Mouse (Mus musculus): Measurements from ENCODE around the gene Vmn1r19. TPM values are rescaled to one million over a fixed set of nuclear protein-coding genes. Genes with fewer than 3 reads are reported as not detected.
"Not testable (repeated sequence)": the region's sequence is repeated elsewhere in the genome, so short reads cannot be mapped to it uniquely, and the experiment has no call there.

The Vmn1r19 gene
- polyA plus RNA-seq (2015; fragmentation: Nextera tagmentation; extraction: Ambion mirVana) = not detected in 2 replicates

DNA sequence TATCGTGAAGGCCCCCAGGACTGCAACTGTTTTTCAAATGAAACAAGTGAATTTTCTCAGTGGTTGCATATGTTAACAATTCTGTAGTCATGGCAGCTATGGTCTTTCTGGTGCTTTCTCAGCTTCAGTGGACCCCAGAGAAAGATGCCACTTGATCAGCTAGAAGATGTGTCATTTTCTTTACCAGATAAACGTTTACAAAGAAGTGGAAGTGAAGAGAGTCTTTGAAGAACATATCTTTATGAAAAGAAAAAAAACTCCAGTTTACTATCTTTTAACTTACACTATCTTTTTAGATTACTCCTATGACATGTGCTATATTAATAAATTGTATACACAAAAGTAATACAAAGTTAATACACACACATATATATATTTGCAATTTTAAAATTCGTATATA is at the start of gene Vmn1r19:
TSS of gene Vmn1r19 (plus strand) at position 301 of the 400 bp plus-strand sequence.
- not testable (repeated sequence) for ATAC-seq; H3K9ac ChIP-seq; H3K9me3 ChIP-seq; H3K4me2 ChIP-seq (replicated peaks); H3K36me3 ChIP-seq; H3K27ac ChIP-seq; H3K27me3 ChIP-seq (replicated peaks); H3K4me1 ChIP-seq (replicated peaks); H3K4me3 ChIP-seq (replicated peaks)
- WGBS = 66% methylated on average over 3 of the region's 3 CpGs

DNA sequence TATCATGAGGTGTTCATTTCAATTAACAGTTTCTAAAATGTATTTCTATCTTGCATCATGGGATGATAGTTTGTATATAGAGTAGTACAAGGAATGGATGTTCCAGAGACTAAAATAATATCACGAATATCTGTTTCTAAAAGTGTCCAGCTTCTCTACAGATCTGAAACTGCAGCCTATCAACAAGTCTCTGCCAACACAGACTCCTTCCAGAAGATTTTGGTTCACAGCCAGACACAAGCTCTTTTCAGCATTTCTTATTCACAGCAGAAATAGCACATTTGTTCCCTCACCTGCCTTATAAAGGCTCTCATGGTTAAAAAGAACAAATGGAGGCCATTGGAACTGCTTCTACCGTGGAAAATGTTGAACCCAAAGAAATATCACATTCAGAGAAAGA is 46.7 kb upstream of the Vmn1r19 start:
- H3K9me3 ChIP-seq = no peaks in the 10 kb centered on the region
- no peaks in the 10 kb centered on the region for H3K4me1 ChIP-seq (replicated peaks)
- no peaks in the 10 kb centered on the region for H3K36me3 ChIP-seq
- H3K4me3 ChIP-seq (replicated peaks) = no peak overlapping the region
- 83% methylated on average over 2 of the region's 2 CpGs for WGBS
- H3K27ac ChIP-seq = no peak overlapping the region
- no peak overlapping the region for H3K9ac ChIP-seq
- H3K27me3 ChIP-seq (replicated peaks) = no peaks in the 10 kb centered on the region
- no peak for ATAC-seq
- H3K4me2 ChIP-seq (replicated peaks) = no peak overlapping the region

DNA sequence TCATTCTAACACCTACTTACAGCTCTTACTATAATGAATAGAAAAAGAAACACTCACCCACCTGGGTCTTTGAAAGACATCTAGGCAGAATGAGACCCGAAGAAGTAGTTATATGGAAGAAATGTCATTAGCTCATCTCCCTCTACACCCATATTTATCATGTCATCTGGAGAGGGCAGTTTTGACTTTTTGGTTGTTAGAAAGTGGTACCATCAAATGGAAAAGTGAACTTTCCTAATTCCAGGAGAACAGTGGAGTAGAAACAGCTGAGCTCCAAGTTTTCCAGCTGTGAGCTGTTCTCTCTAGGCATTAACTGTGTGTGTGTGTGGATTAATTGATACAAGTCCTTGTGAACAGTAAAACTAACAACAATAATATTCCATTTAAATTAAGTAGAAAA is 40.0 kb upstream of the Vmn1r19 start, which contains the start of gene Vmn1r17:
TSS of gene Vmn1r17 (minus strand) at position 101 of the 400 bp plus-strand sequence.
- 87% methylated on average over 1 of the region's 1 CpGs for WGBS
- H3K27me3 ChIP-seq (replicated peaks) = no peaks in the 10 kb centered on the region
- H3K4me2 ChIP-seq (replicated peaks) = no peak within 1 kb of the TSS
- no peak for ATAC-seq
- no peak within 1 kb of the TSS for H3K27ac ChIP-seq
- no peaks in the 10 kb centered on the region for H3K4me1 ChIP-seq (replicated peaks)
- no peak within 1 kb of the TSS for H3K4me3 ChIP-seq (replicated peaks)
- H3K36me3 ChIP-seq = no peaks in the 10 kb centered on the region
- no peaks in the 10 kb centered on the region for H3K9me3 ChIP-seq
- no peak within 1 kb of the TSS for H3K9ac ChIP-seq

DNA sequence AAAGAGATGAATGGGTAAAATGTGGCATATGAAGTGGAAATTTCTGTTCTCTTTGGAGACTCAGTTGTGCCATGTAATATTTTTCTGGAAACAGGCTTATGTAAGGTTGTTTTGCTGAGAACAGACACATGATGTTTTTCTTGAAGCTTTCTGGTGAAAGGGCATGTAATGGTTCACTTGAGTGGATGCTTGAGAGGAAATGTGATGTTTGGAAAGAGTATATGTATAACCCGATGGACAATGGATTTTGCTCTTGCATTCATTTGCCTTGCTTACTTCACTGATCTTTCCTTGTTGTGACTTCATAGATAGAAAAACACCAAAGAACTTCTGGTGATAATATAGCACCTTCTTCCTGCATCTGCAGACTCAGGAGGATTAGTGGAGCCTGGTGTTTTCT is 37.7 kb upstream of the Vmn1r19 start:
- not testable (repeated sequence) for H3K4me2 ChIP-seq (replicated peaks); H3K4me1 ChIP-seq (replicated peaks); H3K27ac ChIP-seq; H3K27me3 ChIP-seq (replicated peaks); H3K9ac ChIP-seq; ATAC-seq; H3K4me3 ChIP-seq (replicated peaks); H3K36me3 ChIP-seq; H3K9me3 ChIP-seq
- 92% methylated on average over 1 of the region's 1 CpGs for WGBS

DNA sequence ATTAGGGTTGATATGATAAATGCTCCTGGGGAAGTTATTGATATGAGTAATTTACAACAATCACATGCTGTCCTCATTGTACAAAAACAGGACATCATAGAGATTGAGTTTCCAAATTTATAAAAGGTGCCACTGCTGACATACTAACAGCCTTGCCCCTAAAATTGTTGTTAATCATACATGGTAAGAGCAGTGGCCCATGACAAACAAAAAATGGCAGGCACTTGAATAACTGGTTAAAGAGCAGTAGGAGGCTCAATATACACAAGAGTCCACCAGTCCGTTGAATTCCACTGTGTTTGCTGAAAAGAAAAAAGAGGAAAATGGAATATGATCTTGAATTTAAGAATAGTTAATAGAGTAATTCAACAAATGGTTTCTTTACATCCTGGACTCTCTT is 36.1 kb upstream of the Vmn1r19 start:
- H3K27ac ChIP-seq = no peak overlapping the region
- no peaks in the 10 kb centered on the region for H3K36me3 ChIP-seq
- WGBS = 80% methylated on average over 1 of the region's 1 CpGs
- no peak overlapping the region for H3K4me2 ChIP-seq (replicated peaks)
- H3K27me3 ChIP-seq (replicated peaks) = no peaks in the 10 kb centered on the region
- no peak overlapping the region for H3K4me3 ChIP-seq (replicated peaks)
- no peak for ATAC-seq
- H3K4me1 ChIP-seq (replicated peaks) = no peaks in the 10 kb centered on the region
- H3K9ac ChIP-seq = no peak overlapping the region
- H3K9me3 ChIP-seq = no peaks in the 10 kb centered on the region

DNA sequence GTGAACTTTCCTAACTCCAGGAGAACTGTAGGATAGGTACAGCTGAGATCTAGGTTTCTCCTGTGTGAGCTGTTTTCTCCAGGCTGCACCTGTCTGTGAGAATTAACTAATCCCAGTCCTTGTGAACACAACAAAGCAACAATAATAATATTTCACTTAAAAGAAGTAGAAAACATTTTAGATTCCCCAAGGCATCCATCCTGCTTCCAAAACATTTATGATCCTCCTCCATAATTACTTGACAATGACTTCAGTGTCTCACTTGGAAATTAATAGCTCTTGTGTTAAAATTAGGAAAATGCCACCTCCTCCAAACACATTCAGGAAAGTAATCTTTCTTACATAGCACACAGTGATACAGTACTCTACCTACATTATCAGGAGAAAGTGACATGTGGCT is 7.9 kb upstream of the Vmn1r19 start, which contains the start of gene Vmn1r18:
TSS of gene Vmn1r18 (minus strand) at position 101 of the 400 bp plus-strand sequence.
- H3K9ac ChIP-seq = no peak within 1 kb of the TSS
- no peaks in the 10 kb centered on the region for H3K9me3 ChIP-seq
- no peak within 1 kb of the TSS for H3K4me3 ChIP-seq (replicated peaks)
- ATAC-seq = no peak
- no peak within 1 kb of the TSS for H3K4me2 ChIP-seq (replicated peaks)
- H3K36me3 ChIP-seq = no peaks in the 10 kb centered on the region
- no peaks in the 10 kb centered on the region for H3K27me3 ChIP-seq (replicated peaks)
- H3K4me1 ChIP-seq (replicated peaks) = no peaks in the 10 kb centered on the region
- no peak within 1 kb of the TSS for H3K27ac ChIP-seq

DNA sequence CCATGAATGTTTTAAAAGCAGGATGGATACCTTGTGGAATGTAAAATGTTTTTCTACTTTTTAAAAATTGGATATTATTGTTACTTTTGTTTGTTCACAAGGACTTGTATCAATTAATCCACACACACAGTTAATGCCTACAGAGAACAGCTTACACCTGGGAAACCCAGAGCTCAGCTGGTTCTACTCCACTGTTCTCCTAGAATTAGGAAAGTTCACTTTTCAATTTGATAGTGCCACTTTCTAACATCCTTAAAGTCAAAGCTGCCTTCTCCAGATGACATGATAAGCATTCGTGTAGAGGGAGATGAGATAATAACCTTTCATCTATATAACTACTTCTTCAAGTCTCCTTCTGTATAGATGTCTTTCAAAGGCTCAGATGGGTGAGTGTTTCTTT is 25.1 kb downstream of the Vmn1r19 start, which contains the start of gene Vmn1r20:
TSS of gene Vmn1r20 (plus strand) at position 301 of the 400 bp plus-strand sequence.
- WGBS = 63% methylated on average over 1 of the region's 1 CpGs
- ATAC-seq = no peak
- no peaks in the 10 kb centered on the region for H3K4me1 ChIP-seq (replicated peaks)
- no peak within 1 kb of the TSS for H3K4me3 ChIP-seq (replicated peaks)
- no peak within 1 kb of the TSS for H3K9ac ChIP-seq
- H3K4me2 ChIP-seq (replicated peaks) = no peak within 1 kb of the TSS
- H3K9me3 ChIP-seq = no peaks in the 10 kb centered on the region
- no peaks in the 10 kb centered on the region for H3K27me3 ChIP-seq (replicated peaks)
- no peaks in the 10 kb centered on the region for H3K36me3 ChIP-seq
- H3K27ac ChIP-seq = no peak within 1 kb of the TSS

DNA sequence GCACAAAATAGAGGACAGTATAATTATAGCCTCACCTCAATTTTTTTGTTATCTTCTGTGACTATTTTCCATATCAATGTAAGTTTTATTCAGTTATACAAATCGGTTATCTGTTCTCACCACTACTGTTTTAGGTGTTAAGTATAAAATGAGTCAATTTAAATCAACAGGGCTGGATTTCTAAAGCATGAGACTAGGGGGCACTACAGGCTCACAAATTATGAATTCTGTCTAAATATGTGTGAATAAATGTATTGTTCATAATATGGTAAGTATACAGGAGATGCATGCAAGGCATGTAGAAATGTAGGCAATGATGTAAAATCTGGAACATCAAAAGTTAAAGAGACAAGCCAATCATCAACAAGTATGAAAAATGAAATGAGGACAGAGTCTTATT is 27.6 kb downstream of the Vmn1r19 start:
- Histone ChIP-seq H3K9me3 (no peaks in the 10 kb centered on the region), H3K27ac (no peak overlapping the region), H3K4me1 (replicated peaks) (no peaks in the 10 kb centered on the region), H3K9ac (no peak overlapping the region), H3K4me3 (replicated peaks) (no peak overlapping the region), H3K36me3 (no peaks in the 10 kb centered on the region), H3K27me3 (replicated peaks) (no peaks in the 10 kb centered on the region), H3K4me2 (replicated peaks) (no peak overlapping the region)
- ATAC-seq = no peak
- 82% methylated on average over 1 of the region's 1 CpGs for WGBS

Other genes with a start within 250 kb of the Vmn1r19 start
- gene Vmn1r12, start 246.9 kb upstream of the Vmn1r19 start, polyA plus RNA-seq (2015; fragmentation: Nextera tagmentation; extraction: Ambion mirVana) = not detected in 2 replicates
- not detected in 2 replicates for gene Vmn1r13, start 200.5 kb upstream of the Vmn1r19 start, polyA plus RNA-seq (2015; fragmentation: Nextera tagmentation; extraction: Ambion mirVana)
- not detected in 2 replicates for gene Vmn1r14, start 172.1 kb upstream of the Vmn1r19 start, polyA plus RNA-seq (2015; fragmentation: Nextera tagmentation; extraction: Ambion mirVana)
- not detected in 2 replicates for gene Vmn1r15, start 145.8 kb upstream of the Vmn1r19 start, polyA plus RNA-seq (2015; fragmentation: Nextera tagmentation; extraction: Ambion mirVana)
- not detected in 2 replicates for gene Vmn1r16, start 74.3 kb upstream of the Vmn1r19 start, polyA plus RNA-seq (2015; fragmentation: Nextera tagmentation; extraction: Ambion mirVana)
- not detected in 2 replicates for gene Vmn1r17, start 40.1 kb upstream of the Vmn1r19 start, polyA plus RNA-seq (2015; fragmentation: Nextera tagmentation; extraction: Ambion mirVana)
- not detected in 2 replicates for gene Vmn1r18, start 8.0 kb upstream of the Vmn1r19 start, polyA plus RNA-seq (2015; fragmentation: Nextera tagmentation; extraction: Ambion mirVana)
- not detected in 2 replicates for gene Vmn1r20, start 25.1 kb downstream of the Vmn1r19 start, polyA plus RNA-seq (2015; fragmentation: Nextera tagmentation; extraction: Ambion mirVana)
- gene Ppm1k, start 131.7 kb downstream of the Vmn1r19 start, polyA plus RNA-seq (2015; fragmentation: Nextera tagmentation; extraction: Ambion mirVana) = 4.1 and 4.4 TPM in 2 replicates
- gene Herc6, start 177.2 kb downstream of the Vmn1r19 start, polyA plus RNA-seq (2015; fragmentation: Nextera tagmentation; extraction: Ambion mirVana) = 1.8 and 2.6 TPM in 2 replicates